Mouse (Mus musculus) monocyte, adult 5-6 weeks (primary cell): Measurements from ENCODE around the gene Ccdc155. TPM values are rescaled to one million over a fixed set of nuclear protein-coding genes. Genes with fewer than 3 reads are reported as not detected.
A peak's percentile ranks its signal among the peaks of the same experiment; 100 is the strongest.
"Not testable (repeated sequence)": the region's sequence is repeated elsewhere in the genome, so short reads cannot be mapped to it uniquely, and the experiment has no call there.

Experiments used
- ATAC-seq: fragments of 153-309, 156-312 bp; replicated peaks from 2 replicates; pipeline ENCODE4 v1.8.0; 2017; ENCODE audit warnings: mild to moderate bottlenecking; ENCODE audit not compliant: low TSS enrichment, insufficient number of reproducible peaks, severe bottlenecking, poor library complexity, low FRiP score
- total RNA-seq: library from RNA; stranded (forward); fragments of 200-1000, 200-491, 200-594 nt; gene quantifications from 3 replicates; pipeline ENCODE4 v1.2.3, GENCODE M21; 2017

The Ccdc155 gene
- total RNA-seq, 1 experiment from 2014 or later, result not detected

GRCm38 (mm10) chr7:45156206-45156605 lies 48.5 kb downstream of the Ccdc155 start:
- no peak for ATAC-seq

GRCm38 (mm10) chr7:45155590-45155989 lies 49.1 kb downstream of the Ccdc155 start:
- ATAC-seq, result no peak

- no peak for ATAC-seq
Measured at GRCm38 (mm10) chr7:45154993-45155514, 49.6 kb downstream of the Ccdc155 start.

- peak; percentile 81 for ATAC-seq
Measured at GRCm38 (mm10) chr7:45154096-45154992, 50.3 kb downstream of the Ccdc155 start, which contains the start of the genes Pih1d1 and Aldh16a1. Gene Pih1d1 (plus strand): TSS chr7:45154303. Gene Aldh16a1 (minus strand): TSS chr7:45154584.

- ATAC-seq, result no peak
Measured at GRCm38 (mm10) chr7:45153586-45153985, 51.1 kb downstream of the Ccdc155 start.

- not testable (repeated sequence) for ATAC-seq
Measured at GRCm38 (mm10) chr7:45153052-45153451, 51.6 kb downstream of the Ccdc155 start.

- ATAC-seq, result no peak
Measured at GRCm38 (mm10) chr7:45151303-45151702, 53.4 kb downstream of the Ccdc155 start.

GRCm38 (mm10) chr7:45150321-45150720 lies 54.4 kb downstream of the Ccdc155 start:
- ATAC-seq, result no peak

- no peak for ATAC-seq
Measured at GRCm38 (mm10) chr7:45149545-45149944, 55.1 kb downstream of the Ccdc155 start.

- no peak for ATAC-seq
Measured at GRCm38 (mm10) chr7:45148534-45149098, 56.1 kb downstream of the Ccdc155 start.

GRCm38 (mm10) chr7:45147899-45148298 lies 56.8 kb downstream of the Ccdc155 start:
- no peak for ATAC-seq

- ATAC-seq, result no peak
Measured at GRCm38 (mm10) chr7:45147267-45147666, 57.4 kb downstream of the Ccdc155 start.

GRCm38 (mm10) chr7:45145460-45145859 lies 59.2 kb downstream of the Ccdc155 start:
- no peak for ATAC-seq

GRCm38 (mm10) chr7:45144368-45145174 lies 60.1 kb downstream of the Ccdc155 start:
- ATAC-seq, result no peak

GRCm38 (mm10) chr7:45141914-45142313 lies 62.8 kb downstream of the Ccdc155 start:
- no peak for ATAC-seq

- no peak for ATAC-seq
Measured at GRCm38 (mm10) chr7:45141319-45141718, 63.4 kb downstream of the Ccdc155 start.

GRCm38 (mm10) chr7:45139904-45140723 lies 64.6 kb downstream of the Ccdc155 start:
- ATAC-seq, result no peak

GRCm38 (mm10) chr7:45138403-45138802 lies 66.3 kb downstream of the Ccdc155 start:
- no peak for ATAC-seq
